Mouse (Mus musculus) CH12F3 (cell line): ENCODE results near the gene Vav2.

ENCODE experiments used
- in situ Hi-C: fragments of 300-500 bp; cut with MboI; formaldehyde crosslinking; loops from 2 replicates; pipeline ENCODE4 v1.14.3; 2020; ENCODE audit warnings: low sequenced_read_pairs

Gene Vav2

DNA sequence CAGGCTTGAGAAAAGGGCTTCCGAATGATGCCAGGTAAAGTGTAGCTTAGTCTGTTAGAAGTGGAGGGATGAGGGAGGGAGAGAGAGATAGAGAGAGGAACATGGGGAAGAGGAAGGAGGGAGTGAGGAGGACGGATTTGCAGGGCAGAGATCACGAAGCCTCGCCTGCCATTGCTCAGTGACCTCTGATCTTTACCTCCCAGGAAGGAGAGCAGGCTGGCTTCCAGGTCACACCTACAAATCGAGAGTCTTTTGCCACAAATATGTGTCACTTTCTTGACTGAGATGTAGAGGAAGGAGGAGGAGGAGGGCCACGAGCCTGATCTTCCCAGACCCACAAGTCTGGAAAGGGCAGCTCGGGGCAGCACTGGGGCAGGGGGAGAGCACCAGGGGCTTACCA lies 142.4 kb downstream of the Vav2 start:
- in situ Hi-C loops = loop anchor here (25.0 kb wide), 1 partner anchor 478 kb away; no protein-coding TSS in a partner anchor

DNA sequence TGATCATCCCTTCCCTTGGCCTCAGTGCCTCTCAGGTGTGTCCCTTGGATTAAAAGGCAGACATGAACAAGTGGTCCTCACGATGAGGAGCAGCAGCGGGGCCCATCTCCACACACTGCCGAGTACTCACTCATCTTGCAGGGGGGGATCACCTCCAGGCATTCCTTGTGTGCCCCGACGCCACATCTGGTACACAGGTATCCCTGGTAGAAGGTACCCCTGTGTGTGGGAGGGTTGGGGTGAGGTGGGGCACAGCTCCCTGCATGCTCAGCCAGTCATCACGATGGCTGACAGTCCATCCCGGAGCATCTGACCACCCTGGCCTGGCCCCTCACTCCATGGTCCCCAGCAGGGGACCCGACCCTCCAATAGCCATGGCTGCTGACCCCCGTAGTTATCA lies 145.1 kb downstream of the Vav2 start:
- in situ Hi-C loops = loop anchor here (25.0 kb wide), 1 partner anchor 481 kb away; no protein-coding TSS in a partner anchor

DNA sequence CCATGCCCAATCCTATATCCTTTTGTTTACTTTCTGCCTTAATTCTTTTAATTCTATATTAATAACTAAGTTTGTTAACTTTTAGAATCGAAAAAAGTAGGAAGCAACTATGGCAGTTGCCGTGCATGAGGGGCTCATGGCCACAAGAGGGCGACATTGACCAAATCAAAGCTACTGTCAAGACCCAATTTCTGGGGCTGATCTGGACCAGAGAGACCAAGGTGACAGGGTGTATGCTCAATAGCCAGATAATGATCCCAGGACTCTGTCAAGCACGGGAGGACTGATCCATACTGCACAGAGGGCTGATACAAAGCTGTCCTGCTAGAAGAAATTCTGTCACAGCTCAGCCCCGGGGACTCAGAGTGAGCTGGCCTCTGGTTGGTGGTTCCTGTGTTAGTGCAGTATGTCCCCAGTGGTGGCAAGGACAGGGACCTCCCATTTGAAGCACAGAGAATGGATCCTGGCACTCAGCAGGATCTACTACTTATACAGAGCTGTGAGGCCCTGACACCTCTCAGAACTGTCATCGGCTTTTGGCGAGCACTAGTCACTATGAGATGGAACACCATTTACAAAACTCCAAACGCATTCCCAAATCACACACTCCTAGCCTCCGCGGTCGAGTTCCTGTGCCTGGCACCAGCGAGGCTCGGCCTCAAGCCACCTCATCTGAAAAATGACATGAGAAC lies 145.8 kb downstream of the Vav2 start:
- in situ Hi-C loops = loop anchor here (25.0 kb wide), 1 partner anchor 481 kb away; no protein-coding TSS in a partner anchor

- in situ Hi-C loops = loop anchor here (25.0 kb wide), 1 partner anchor 483 kb away; no protein-coding TSS in a partner anchor
These were observed 148.0 kb downstream of the Vav2 start for GRCm38 (mm10) chr2:27278859-27279258.

DNA sequence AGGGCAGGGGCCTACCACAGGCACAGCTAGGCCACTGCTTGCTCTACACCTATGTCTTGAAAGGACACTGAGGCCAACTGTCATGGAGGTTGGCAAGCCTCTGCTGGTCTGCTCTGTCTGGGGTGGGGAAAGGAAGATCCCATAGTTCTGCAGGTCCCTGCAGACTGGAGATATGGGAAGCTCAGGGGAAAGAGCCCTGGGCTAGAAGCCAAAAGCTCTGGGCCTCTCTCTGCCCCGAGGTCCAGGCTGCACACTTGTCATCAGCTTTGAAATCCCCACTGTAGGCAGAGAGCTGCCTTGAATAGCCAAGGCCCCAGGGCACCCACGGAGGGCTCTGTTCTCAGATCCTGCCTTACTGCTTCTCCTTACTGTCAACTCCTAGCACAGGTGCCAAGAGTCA lies 158.5 kb downstream of the Vav2 start:
- in situ Hi-C loops = no loop called here

GRCm38 (mm10) chr2:27265819-27266218 lies 161.0 kb downstream of the Vav2 start:
- in situ Hi-C loops = no loop called here

DNA sequence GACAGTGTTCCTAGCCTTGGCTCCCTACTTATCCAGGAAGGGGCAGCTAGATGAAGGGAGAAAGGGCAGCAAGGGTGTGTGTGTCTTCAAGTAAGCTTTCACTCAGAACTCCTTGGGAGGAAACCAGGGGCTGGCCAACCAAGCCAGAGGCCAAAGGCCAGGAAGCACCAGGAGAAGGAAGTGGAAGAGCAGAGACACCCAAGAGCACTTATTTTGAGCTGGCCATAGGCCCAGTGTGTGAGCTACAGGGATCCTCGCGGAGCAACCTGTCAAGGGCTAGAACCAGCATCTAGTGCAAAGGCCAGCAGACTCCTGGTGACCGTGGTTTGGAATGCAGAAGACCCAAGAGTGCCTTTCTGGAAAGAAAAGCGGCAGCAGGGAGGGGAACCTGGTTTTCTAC lies 163.8 kb downstream of the Vav2 start:
- in situ Hi-C loops = no loop called here

- in situ Hi-C loops = no loop called here
These were observed 175.4 kb downstream of the Vav2 start for GRCm38 (mm10) chr2:27251434-27251833.

DNA sequence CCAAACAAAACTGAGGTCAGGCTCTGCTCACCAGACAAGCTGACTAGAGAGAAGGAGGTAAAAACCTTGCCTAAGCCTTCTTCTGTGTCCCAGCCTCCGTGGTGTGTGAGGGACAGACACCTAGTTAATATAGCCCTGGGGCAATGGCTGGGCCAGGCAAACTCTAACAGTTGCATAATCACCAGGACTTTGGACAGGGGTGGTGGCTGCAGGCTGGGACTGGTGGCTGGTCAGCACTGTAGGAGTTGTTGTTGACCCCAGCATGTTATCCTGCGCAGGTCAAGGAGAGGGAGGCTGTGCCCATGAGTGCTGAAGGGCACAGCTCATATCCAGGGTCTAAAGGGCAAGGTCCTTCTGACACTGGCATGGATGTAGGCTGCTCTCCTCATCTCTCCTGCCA lies 178.6 kb downstream of the Vav2 start, which contains the start of gene Sardh:
Sardh (minus strand) TSS at position 127 of the 400 bp plus-strand sequence.
- in situ Hi-C loops = no loop called here

GRCm38 (mm10) chr2:27247487-27247863 lies 179.4 kb downstream of the Vav2 start:
- in situ Hi-C loops = no loop called here

GRCm38 (mm10) chr2:27246712-27247486 lies 179.9 kb downstream of the Vav2 start:
- in situ Hi-C loops = no loop called here

GRCm38 (mm10) chr2:27245947-27246346 lies 180.9 kb downstream of the Vav2 start:
- in situ Hi-C loops = no loop called here

GRCm38 (mm10) chr2:27237342-27237741 lies 189.5 kb downstream of the Vav2 start:
- in situ Hi-C loops = no loop called here

DNA sequence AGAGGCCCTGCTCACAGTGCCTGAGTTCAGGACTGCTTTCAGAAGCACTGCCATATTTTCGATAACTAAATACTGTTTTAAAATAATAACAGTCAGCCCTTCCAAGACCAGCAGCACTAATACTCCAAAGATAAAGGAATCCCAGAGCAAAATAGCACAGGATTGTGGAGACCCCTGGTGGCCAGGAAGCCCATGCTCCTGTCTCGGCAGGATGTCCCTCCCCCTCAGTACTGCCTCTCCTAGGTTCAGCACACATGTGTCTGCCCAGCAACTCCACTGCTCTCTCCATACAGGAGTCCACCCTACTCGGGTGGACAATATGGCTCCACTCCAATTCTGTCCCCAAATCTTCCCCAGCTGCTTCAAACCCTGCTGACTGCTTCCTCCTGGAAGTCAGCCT lies 191.1 kb downstream of the Vav2 start:
- in situ Hi-C loops = no loop called here

GRCm38 (mm10) chr2:27232376-27232775 lies 194.5 kb downstream of the Vav2 start:
- in situ Hi-C loops = loop anchor here (5.0 kb wide), 1 partner anchor 155 kb away; the partner anchor contains the start of gene Adamtsl2

DNA sequence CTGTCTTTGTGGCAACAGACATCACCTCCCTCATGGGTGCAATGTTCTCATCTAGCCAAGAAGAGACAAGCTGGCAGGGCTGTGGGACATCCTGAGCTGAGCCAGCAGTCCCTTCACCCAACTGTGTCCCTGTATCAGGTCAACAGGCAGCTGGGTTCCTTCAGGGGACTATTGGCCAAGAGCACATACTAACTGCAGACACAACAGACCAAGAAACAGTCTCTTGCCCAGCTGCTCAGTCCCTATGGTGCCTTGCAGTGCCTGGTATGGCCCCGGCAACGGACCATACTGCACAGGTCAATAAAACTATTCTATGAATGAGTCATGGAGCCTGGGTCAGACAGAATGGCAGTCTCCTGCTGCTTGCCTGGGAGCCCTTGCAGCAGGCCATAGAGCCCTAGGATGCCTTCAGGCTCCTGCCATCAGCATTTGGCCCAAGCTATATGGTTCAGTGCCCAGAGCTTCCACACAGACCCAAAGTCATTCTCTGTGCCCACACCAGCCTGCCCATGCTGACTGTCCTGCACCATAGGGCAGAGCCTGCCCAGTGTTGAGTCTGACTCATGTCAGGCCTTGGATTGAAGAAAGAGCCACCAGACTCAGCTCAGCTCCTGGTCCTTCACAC lies 197.2 kb downstream of the Vav2 start:
- in situ Hi-C loops = loop anchor here (5.0 kb wide), 1 partner anchor 152 kb away; the partner anchor contains the start of gene Adamtsl2

- in situ Hi-C loops = no loop called here
These were observed 197.9 kb downstream of the Vav2 start for GRCm38 (mm10) chr2:27228809-27229480.

DNA sequence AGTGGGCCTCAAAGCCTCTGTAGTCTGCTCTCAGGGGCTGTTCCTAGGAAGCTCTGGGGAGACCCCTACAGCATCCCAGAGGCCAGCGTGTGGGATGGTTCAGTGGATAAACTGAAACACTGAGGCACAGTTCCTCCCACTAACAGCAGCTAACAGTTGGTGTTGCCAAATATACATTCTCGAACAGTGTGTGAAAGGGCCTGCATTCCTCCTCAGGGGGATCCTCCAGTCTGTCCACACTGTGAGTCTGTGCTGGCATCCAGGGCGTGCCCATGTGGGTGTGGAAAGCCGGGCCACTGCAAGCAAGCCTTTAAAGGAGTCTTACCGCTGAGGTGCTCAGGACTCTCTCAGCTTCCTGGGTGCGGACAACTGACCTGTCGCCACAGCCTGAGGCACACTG lies 200.3 kb downstream of the Vav2 start:
- in situ Hi-C loops = no loop called here

GRCm38 (mm10) chr2:27223012-27223421 lies 203.8 kb downstream of the Vav2 start:
- in situ Hi-C loops = no loop called here

DNA sequence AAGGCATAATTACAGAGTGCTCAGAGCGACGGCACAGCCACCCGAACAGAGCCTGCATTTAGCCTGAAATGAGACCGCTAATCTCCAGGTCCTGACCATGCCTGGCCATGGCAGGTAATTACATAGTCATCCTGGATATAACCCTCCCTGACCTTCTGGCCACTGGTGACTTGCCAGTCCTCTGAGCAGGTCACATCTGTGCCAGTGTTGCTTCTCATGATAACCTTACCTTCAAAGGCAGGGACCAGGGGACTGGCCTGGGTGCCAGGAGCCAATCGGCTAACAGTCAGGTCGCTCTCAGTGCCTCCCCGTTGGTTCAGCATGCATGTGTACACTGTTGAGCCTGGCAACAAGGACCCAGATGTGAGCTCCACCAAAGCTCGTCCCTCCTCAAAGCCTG lies 208.3 kb downstream of the Vav2 start:
- in situ Hi-C loops = no loop called here

GRCm38 (mm10) chr2:27218121-27218544 lies 208.7 kb downstream of the Vav2 start:
- in situ Hi-C loops = no loop called here
